Mouse (Mus musculus): ENCODE measurements at regions not wholly inside any gene's neighbourhood (a gene's known extent, or its start where the extent isn't known, plus 50 kb on each side); places are given as distances from the start of the nearest gene placed in this dataset.

DNA sequence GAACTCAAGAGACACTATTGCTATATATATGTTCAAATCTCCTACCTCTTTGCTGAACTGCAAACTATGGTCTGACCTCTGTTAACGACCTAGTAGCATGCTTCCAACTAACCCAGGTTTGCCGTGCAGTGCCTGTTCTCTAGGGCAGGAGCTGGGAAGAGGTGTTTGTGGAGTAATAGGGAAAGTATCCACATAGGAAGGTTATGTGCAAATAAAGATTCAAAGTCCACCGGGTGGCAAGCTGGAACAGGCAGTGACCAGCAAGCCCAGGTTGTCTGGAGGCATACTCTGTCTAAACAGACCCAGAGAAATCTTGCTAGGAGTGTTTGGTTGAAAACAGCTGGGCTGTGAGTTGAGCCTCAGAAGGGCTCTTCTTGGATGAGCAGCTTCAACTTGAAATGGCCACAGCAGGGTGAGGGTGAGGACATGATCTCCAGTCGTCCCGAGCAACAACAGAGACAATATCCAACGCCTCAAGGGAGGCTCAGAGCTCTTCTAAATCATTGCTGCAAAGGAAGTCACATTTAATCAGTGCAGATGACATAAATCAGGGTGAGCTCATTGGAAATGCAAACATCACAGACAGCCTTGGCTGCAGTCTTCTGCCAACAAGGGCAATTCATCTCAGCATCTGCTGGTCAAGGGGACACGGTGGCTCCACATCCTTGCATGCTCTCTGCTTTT, 846.7 kb downstream of the Synb start:
- Histone ChIP-seq H3K4me3 (no peak overlapping the region), H3K27ac (no peak overlapping the region)
- DNase-seq (ENCODE audit: low spot score in 2 of 2): no peak
- TF ChIP-seq CTCF (conservative IDR thresholded peaks at IDR 0.05): no peak

DNA sequence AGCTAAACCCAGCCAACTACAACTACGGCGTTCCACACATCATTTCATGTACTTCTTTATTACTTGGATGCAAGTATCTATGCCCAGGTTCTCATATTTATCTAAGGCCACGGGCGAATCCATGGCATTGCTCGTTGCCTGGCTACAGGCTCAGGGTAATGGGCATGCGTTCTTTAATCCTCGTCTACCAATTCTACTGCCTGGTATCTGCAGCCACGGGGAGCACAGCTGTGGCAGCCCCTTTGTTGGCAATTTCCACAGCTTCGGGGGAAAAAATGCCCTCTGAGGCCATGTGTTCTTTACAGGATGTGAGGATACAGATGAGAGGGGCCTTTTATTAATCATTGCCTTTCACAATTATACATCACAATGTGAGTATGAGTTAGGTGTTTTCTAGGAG, 860.8 kb downstream of the Synb start:
- H3K27ac ChIP-seq: no peak overlapping the region
- DNase-seq (ENCODE audit: low spot score in 2 of 2): no peak
- TF ChIP-seq CTCF (conservative IDR thresholded peaks at IDR 0.05): no peak
- H3K4me3 ChIP-seq: no peak overlapping the region

DNA sequence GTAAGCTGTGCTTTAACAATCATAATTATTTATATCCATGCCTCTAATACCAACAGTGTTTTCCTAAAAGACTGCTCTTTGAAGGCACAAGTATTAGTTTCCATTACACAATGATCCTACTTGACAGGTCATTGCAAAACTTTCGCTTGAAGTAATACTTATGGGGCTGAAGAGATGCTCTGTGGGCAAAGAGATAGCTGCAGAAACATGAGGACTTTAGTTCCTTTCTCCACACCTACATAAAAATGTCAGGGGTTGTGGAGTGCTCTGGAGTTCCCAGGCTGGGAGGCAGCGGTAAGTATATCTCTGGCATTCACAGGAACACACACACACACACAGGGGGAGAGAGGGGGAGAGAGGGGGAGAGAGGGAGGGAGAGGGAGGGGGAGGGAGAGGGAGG, 862.0 kb downstream of the Synb start:
- no peak for DNase-seq (ENCODE audit: low spot score in 2 of 2)
- no peak overlapping the region for H3K27ac ChIP-seq
- H3K4me3 ChIP-seq: no peak overlapping the region
- no peak for TF ChIP-seq CTCF (conservative IDR thresholded peaks at IDR 0.05)

DNA sequence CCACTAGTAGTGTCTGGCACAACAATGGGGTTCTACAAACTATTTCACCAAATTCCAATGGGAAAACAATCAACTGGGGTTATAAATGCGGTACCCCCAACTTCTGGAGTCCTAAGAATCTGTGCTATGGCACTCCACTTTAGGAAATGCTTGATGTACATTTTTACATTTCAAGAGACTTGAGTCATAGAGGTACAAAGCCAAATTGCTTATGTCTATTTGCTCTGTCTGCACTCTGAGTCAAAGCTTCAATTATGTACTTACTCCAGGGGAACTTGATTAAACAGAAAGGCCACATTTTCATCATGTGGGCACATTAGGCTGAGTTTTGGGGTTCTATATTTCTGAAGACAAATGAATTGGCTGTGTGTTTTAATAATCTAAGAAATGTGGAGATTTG, 866.9 kb downstream of the Synb start:
- no peak for TF ChIP-seq CTCF (conservative IDR thresholded peaks at IDR 0.05)
- DNase-seq (ENCODE audit: low spot score in 2 of 2): no peak
- no peak overlapping the region for H3K27ac ChIP-seq
- H3K4me3 ChIP-seq: no peak overlapping the region

DNA sequence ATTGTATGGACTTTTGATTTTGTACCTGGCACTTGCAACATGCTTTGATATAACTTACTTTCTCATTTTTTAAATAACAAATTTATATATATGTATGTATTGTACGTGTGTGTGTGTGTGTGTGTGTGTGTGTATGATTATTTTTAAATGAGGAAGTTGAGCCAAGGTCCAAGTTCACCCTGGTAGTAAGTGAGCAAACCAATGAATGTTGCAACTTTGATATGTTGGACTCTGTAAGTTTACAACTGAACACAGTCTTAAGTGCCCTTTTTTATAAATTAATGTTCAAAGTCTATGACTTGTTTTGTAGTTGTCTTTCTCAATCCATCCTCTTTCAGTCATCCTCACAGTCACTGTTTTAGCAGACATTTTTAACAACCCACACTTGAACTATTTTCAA, 901.7 kb downstream of the Synb start:
- DNase-seq (ENCODE audit: low spot score in 2 of 2): no peak
- H3K4me3 ChIP-seq: no peak overlapping the region
- no peak for TF ChIP-seq CTCF (conservative IDR thresholded peaks at IDR 0.05)
- H3K27ac ChIP-seq: no peak overlapping the region

DNA sequence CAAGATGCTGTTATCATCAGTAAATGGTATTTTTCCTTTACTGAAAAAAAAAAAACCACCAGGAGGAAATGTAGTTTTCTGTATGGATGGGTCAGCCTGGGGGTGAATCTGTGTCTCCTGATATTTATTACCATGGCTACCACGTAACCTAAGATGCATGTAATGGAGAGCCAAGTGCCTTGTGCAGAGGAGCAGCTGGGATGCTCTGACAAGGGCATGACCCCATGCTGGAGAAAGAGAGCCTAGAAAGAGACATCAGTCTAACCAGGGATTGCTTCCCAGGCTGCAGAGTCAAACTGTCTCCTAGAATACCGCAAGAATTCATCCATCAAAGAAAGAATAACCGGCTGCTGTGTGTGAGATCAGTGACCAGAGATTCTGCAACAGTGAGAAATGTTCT, 902.2 kb downstream of the Synb start:
- no peak overlapping the region for H3K27ac ChIP-seq
- no peak for DNase-seq (ENCODE audit: low spot score in 2 of 2)
- no peak overlapping the region for H3K4me3 ChIP-seq
- no peak for TF ChIP-seq CTCF (conservative IDR thresholded peaks at IDR 0.05)

DNA sequence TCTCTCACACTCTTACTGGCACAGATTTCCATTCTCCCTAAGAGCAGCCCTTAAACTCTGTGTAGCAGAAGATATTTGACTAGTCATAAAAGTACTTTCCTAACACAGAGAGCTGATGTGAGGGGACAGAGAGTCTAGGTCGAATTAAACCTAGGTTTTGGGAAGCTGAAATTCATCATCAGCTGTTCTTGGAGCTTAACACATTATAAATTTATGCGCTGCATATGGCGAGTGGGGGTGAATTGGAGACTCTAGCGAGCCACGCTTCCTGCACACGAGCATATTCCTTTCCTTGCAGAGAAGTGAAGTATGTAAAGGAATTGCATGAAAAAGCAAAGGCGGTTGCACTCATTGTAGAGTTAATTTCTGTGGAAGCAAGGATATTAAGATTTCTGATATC, 912.4 kb downstream of the Synb start:
- Histone ChIP-seq H3K27ac (peak overlapping the region; percentile 40), H3K4me3 (no peak overlapping the region)
- peak; percentile 9 to 60 for DNase-seq (ENCODE audit: low spot score in 2 of 2)
- TF ChIP-seq CTCF (conservative IDR thresholded peaks at IDR 0.05): no peak

DNA sequence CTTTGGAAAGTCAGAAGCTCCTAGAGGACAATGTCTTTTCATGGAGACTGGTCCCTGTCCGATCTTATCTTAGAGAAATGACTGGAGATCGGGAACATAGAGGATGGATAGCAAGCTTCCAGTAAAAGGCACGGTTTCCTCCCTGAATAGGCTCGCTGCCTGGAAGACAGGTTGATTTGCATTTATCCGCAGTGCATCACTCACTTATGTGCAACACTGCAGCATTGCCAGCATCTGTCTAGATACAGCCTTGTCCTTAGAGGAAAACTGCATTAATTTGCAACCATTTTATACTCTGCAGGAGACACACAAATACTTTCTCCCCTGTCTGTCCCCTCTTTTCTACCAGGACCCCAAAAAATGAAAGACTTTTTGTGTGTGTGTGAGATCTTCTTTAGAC, 926.4 kb downstream of the Synb start:
- H3K27ac ChIP-seq: no peak overlapping the region
- H3K4me3 ChIP-seq: no peak overlapping the region
- no peak for TF ChIP-seq CTCF (conservative IDR thresholded peaks at IDR 0.05)
- no peak for DNase-seq (ENCODE audit: low spot score in 2 of 2)

DNA sequence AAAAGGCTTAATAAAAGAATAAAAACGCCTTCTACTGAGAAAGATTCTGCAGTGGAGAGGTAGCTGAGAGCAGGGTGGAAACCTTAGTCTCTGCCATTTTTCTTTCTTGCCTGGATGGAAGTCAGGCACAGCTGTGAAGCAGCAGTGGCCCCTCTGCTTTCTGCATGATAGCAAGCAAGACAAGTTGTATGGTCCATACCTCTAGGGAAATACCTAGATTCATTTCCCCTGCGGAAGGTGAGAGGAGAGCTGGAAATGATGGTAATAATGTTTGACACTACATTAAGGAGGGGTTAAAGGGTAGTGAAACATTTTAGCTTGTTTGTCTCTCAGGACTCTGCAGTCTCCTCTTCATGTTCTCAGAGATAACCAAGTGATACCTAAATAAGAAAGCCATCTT, 930.2 kb downstream of the Synb start:
- no peak for TF ChIP-seq CTCF (conservative IDR thresholded peaks at IDR 0.05)
- Histone ChIP-seq H3K27ac (no peak overlapping the region), H3K4me3 (no peak overlapping the region)
- no peak for DNase-seq (ENCODE audit: low spot score in 2 of 2)

DNA sequence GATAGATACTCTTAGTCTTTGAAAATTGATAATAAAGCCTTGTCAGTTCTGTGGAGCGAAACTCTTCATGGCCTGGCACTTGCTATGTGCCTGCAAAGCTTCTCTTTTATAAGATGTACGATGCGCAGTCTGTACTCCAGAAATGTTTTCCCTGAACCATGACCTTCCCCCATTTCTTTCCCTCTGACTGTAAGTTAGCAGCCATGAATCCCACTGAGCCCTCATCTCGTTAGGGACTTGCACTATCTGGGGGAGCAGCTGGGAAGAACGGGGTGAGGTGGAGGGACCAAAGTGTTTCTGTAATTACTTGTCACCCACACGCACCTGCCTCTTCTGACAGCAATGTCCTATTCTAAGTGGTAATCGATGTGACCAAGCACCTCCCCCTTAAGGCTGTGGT, 932.1 kb downstream of the Synb start:
- no peak overlapping the region for H3K4me3 ChIP-seq
- DNase-seq (ENCODE audit: low spot score in 2 of 2): no peak
- H3K27ac ChIP-seq: no peak overlapping the region
- no peak for TF ChIP-seq CTCF (conservative IDR thresholded peaks at IDR 0.05)

DNA sequence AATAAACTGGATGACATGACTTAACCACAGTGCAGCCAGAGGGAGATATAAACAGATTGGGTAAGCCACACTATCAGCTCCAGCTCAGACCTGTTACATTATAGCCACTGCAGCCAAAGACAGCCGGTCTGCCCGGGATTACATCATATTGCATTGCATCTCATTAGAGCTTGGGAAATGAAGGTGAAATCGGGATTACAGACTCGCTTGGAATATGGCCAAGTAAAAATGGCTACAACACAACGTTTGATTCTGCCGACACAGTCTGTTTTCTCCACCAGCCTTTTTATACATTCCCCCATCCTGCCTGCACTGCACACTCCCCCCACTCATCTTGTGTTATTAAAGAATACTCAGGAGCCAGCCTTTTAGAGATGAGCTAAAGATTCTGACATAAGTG, 932.6 kb downstream of the Synb start:
- H3K4me3 ChIP-seq: no peak overlapping the region
- no peak overlapping the region for H3K27ac ChIP-seq
- TF ChIP-seq CTCF (conservative IDR thresholded peaks at IDR 0.05): no peak
- DNase-seq (ENCODE audit: low spot score in 2 of 2): no peak

DNA sequence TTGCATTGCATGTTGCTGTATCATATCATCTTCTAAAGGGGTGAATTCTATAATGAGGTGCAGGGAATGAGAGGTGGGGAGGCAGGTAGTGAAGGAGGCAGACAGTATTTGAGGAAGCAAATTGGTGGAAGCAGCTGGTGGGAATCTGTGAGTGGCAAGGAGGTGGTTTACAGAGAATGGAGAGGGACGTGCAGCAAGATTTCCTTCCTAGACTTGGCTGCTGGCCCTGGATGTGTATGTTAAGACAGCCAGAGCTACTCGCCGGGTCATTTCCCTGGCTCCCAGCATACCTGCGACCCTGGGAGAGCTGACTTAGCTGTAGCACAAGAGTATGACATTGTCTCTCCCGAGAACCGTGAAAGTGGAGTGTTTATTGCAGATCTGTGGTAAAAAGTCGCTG, 937.7 kb downstream of the Synb start:
- DNase-seq (ENCODE audit: low spot score in 2 of 2): no peak
- TF ChIP-seq CTCF (conservative IDR thresholded peaks at IDR 0.05): no peak
- H3K27ac ChIP-seq: no peak overlapping the region
- H3K4me3 ChIP-seq: no peak overlapping the region

DNA sequence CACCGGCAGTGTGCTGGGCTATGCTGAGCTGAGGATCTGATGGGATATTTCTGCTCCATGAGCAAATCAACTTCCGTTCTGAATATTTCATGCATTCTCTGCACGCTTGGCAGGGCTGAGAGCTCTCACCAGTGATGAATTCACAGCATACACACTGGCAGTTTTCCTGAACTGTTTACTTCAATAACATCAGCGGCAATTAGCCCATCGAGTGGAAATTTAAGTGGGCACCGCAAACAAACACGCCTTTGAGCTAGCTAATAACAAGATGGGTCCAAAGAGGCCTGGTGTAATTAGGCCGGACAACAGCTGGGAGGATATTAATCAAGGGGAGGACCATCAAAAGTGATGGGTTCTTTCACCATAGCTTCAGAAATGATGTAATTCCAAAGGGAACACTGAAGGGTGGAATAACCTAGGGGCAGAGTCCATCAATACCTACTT, 938.6 kb downstream of the Synb start:
- Histone ChIP-seq H3K4me3 (no peak overlapping the region), H3K27ac (no peak overlapping the region)
- DNase-seq (ENCODE audit: low spot score in 2 of 2): no peak
- no peak for TF ChIP-seq CTCF (conservative IDR thresholded peaks at IDR 0.05)

DNA sequence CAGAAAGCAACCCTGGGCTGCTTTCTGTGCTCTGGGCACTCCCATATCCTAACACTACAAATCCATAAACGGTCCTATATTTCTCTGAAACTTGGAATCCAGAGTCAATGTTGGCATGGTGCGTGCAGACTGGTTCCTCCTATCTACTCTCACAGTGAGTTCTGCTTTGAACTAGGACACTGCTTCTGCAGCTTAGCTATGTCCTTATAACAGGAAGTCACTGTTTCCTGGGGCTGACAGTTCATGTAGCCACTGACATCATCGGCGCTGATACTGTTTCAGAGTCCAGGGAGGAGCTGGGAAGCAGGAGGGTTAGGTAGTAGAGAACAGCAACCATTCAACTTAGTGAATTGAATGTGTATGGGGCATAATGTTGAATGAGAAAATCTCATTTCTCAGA, 948.6 kb downstream of the Synb start:
- no peak for TF ChIP-seq CTCF (conservative IDR thresholded peaks at IDR 0.05)
- Histone ChIP-seq H3K27ac (no peak overlapping the region), H3K4me3 (no peak overlapping the region)
- no peak for DNase-seq (ENCODE audit: low spot score in 2 of 2)

DNA sequence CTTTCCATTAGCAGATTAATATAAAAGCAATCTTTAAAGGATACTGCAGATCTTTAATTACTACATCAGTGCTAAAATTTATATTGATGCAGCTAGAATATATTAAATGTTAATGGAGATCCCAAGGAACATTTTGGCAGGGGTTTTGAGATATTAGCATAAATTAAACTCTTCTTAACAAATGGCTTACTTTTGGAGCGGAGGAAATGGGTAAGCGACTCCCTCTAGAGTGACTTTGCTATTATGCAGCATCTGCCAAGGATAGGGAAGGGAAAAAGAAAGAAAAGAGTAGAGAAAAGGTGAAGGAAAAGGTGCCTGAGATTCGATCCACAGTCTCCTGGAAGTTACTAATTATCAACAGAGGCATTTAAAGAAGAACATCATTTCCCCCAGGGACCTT, 949.4 kb downstream of the Synb start:
- TF ChIP-seq CTCF (conservative IDR thresholded peaks at IDR 0.05): peak; percentile 48
- Histone ChIP-seq H3K4me3 (no peak overlapping the region), H3K27ac (no peak overlapping the region)
- no peak for DNase-seq (ENCODE audit: low spot score in 2 of 2)
